ENCODE assay signal across 23 mouse cellular contexts in the genomic region with DNA sequence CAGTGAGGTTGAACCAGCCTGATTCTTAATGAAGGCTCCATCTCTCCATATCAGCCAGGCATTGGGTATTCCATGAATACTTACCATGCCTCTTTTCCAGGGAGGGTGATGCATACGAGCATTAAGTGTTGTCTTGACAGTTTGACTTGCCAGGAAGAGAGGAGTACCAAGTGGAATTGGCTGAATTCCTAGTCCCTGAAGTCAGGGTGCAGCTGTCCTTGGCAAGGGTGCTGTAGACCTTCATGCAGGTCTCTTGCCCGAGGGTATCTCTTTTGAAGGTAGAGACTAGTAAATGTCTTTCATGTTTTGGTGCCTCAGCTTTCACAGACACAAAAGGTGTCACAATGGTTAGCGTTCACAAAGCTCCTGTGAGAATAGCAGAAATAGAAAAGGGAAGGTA. TPM values are rescaled to one million over a fixed set of nuclear protein-coding genes. Genes with fewer than 3 reads are reported as not detected.
DNase-seq lines count a peak whose midpoint lies in the region; ATAC-seq and TF ChIP-seq lines count a peak whose summit lies in the region.
"Had no signal": no experiment of that assay in that cellular context is flagged by ENCODE, and none has a peak within 500 bp of the region (broad histone marks: within the 10 kb centered on the region; RNA-seq: fewer than 3 reads in every experiment).

No protein-coding gene starts in this region.

- 84% methylated on average over 3 of the region's 3 CpGs for WGBS in liver, embryonic 11.5 days
- 82% methylated on average over 3 of the region's 3 CpGs for WGBS in kidney, embryonic 15.5 days

- no peaks in the 10 kb centered on the region for H3K27me3 ChIP-seq in liver, embryonic 11.5 days (replicated peaks; ENCODE audit: control insufficient read depth, insufficient read depth, low read length)
- no peaks in the 10 kb centered on the region for H3K27me3 ChIP-seq in myocyte (ENCODE audit: control insufficient read depth, insufficient read depth, insufficient read length)
- H3K27me3 ChIP-seq in kidney, embryonic 15.5 days = no peaks in the 10 kb centered on the region
- H3K27me3 ChIP-seq: CH12.LX, Patski had no signal

- peaks cover 78% of the 10 kb centered on the region for H3K79me2 ChIP-seq in myocyte (ENCODE audit: control insufficient read depth, insufficient read depth)

- ATAC-seq in liver, embryonic 11.5 days (replicated peaks; ENCODE audit: low FRiP score) = no peak
- no peak for ATAC-seq in kidney, embryonic 15.5 days (replicated peaks; ENCODE audit: low FRiP score)
- ATAC-seq: activated CD4-positive, CD25-positive, alpha-beta regulatory T cell, adult 4 months; CD4-positive, CD25-positive, alpha-beta regulatory T cell, adult 4 months; Patski had no signal

- no peaks in the 10 kb centered on the region for H3K9me3 ChIP-seq in liver, embryonic 11.5 days (ENCODE audit: control insufficient read depth, low read length)
- no peaks in the 10 kb centered on the region for H3K9me3 ChIP-seq in kidney, embryonic 15.5 days (replicated peaks)
- H3K9me3 ChIP-seq: G1E had no signal

- H3K27ac ChIP-seq in liver, embryonic 11.5 days (ENCODE audit: low read depth, low read length) = no peak overlapping the region
- no peak overlapping the region for H3K27ac ChIP-seq in kidney, embryonic 15.5 days

- H3K36me3 ChIP-seq in liver, embryonic 11.5 days (ENCODE audit: control insufficient read depth, insufficient read depth, low read length) = no peaks in the 10 kb centered on the region
- no peaks in the 10 kb centered on the region for H3K36me3 ChIP-seq in myocyte (ENCODE audit: control insufficient read depth, insufficient read depth)
- H3K36me3 ChIP-seq in kidney, embryonic 15.5 days = no peaks in the 10 kb centered on the region
- H3K36me3 ChIP-seq: G1E had no signal

- peak; percentile 16 for DNase-seq in liver, embryonic 11.5 days (ENCODE audit: low spot score)
- DNase-seq in liver = no peak
- peak; percentile 23 for DNase-seq in 3T3-L1 (ENCODE audit: low read depth, low spot score)
- DNase-seq in left cerebral cortex, postnatal 25 days (ENCODE audit: low spot score in 2 of 2) = no peak
- DNase-seq: adrenal gland, adult 2 months; adrenal gland, adult 8-10 months; adrenal gland, postnatal 10 days; adrenal gland, postnatal 14 days; adrenal gland, postnatal 25 days; adrenal gland, postnatal 36 days; B cell, adult 2 months; cerebellum, adult 11 months; cerebellum, adult 11-12 months; cerebellum, adult 18-20 months; cerebellum, adult 2 months had no signal

- H3K9ac ChIP-seq in liver, embryonic 11.5 days (ENCODE audit: low read depth, low read length) = no peak overlapping the region
- no peak overlapping the region for H3K9ac ChIP-seq in kidney, embryonic 15.5 days

- no peak overlapping the region for H3K4me3 ChIP-seq in liver, embryonic 11.5 days (ENCODE audit: low read depth, low read length)
- H3K4me3 ChIP-seq in myocyte = no peak overlapping the region
- H3K4me3 ChIP-seq in kidney, embryonic 15.5 days (replicated peaks) = no peak overlapping the region

- no peaks in the 10 kb centered on the region for H3K4me1 ChIP-seq in liver, embryonic 11.5 days (replicated peaks; ENCODE audit: control insufficient read depth, insufficient read depth, low read length)
- 0 out of 2 replicates have a peak, but pooled peaks cover 3% of the 10 kb centered on the region for H3K4me1 ChIP-seq in kidney, embryonic 15.5 days

- no peak overlapping the region for H3K4me2 ChIP-seq in liver, embryonic 11.5 days
- no peak overlapping the region for H3K4me2 ChIP-seq in myocyte (ENCODE audit: low read depth)
- H3K4me2 ChIP-seq in kidney, embryonic 15.5 days = no peak overlapping the region

- no peak overlapping the region for H3ac ChIP-seq in myocyte (ENCODE audit: control insufficient read depth, insufficient read length)

- intact Hi-C loops in left cerebral cortex, postnatal 25 days (cut with DNase I) = no loop called here

- no peak for TF ChIP-seq POLR2A in myocyte (IDR thresholded peaks at IDR 0.05; ENCODE audit: insufficient read length, low read depth)

TF ChIP-seq in myocyte, 11 proteins besides CTCF, POLR2A, EP300 and RAD21:
- TF ChIP-seq TCF12 (IDR thresholded peaks at IDR 0.05; ENCODE audit: insufficient read depth, poor library complexity, severe bottlenecking) (no peak), E2F4 (IDR thresholded peaks at IDR 0.05; ENCODE audit: insufficient read depth) (no peak), TCF3 (IDR thresholded peaks at IDR 0.05; ENCODE audit: insufficient read length, low read depth) (no peak), REST (IDR thresholded peaks at IDR 0.05; ENCODE audit: insufficient read depth, insufficient read length) (no peak), SRF (IDR thresholded peaks at IDR 0.05; ENCODE audit: control insufficient read depth, insufficient read length, low read depth) (no peak), MAX (IDR thresholded peaks at IDR 0.05; ENCODE audit: low read depth) (no peak), CEBPB (IDR thresholded peaks at IDR 0.05; ENCODE audit: insufficient read depth, poor library complexity, severe bottlenecking) (no peak), MYOD1 (IDR thresholded peaks at IDR 0.05; ENCODE audit: control insufficient read depth in 1 of 3, insufficient read length in 2 of 3, low read depth in 2 of 3) (peak in 2 of 3 experiments; percentile 54 to 58), MYOG (IDR thresholded peaks at IDR 0.05; ENCODE audit: control insufficient read depth in 1 of 3, insufficient read depth in 1 of 3, insufficient read length in 2 of 3, low read depth in 2 of 3) (peak in 1 of 3 experiments; percentile 50)

RNA-seq across cellular contexts. Expression of gene Gli3, which starts 59.1 kb away (rescaled TPM):
- polyA plus RNA-seq in liver, embryonic 11.5 days (2014; fragmentation: Nextera tagmentation; extraction: Ambion mirVana) = 6.4 and 6.7 TPM in 2 replicates
- 3.9 TPM for polyA plus RNA-seq in myocyte (2012; fragmentation: generic; extraction: Trizol)
- polyA plus RNA-seq in kidney, embryonic 15.5 days (2015; fragmentation: Nextera tagmentation; extraction: Ambion mirVana) = 13.2 and 13.7 TPM in 2 replicates
- 10 to 100 TPM in 1 of 2 experiments, 1 to 10 TPM in 1; 8.2 to 11.4 TPM for total RNA-seq in left cerebral cortex, postnatal 25 days (2021)
- total RNA-seq: CH12.LX, MEL had no signal
- polyA plus RNA-seq: activated CD4-positive, CD25-positive, alpha-beta regulatory T cell, adult 4 months; CD4-positive, CD25-positive, alpha-beta regulatory T cell, adult 4 months; G1E had no signal

Comparison
In these comparisons a context has a peak if more than half of its experiments do, and no peak if none do; other contexts are left out.
1. DNase-seq: peak in liver, embryonic 11.5 days (single experiment) and 3T3-L1 (single experiment); none in liver (single experiment) and left cerebral cortex, postnatal 25 days (0 of 2).